Mouse (Mus musculus) mouse embryonic stem cell (cell line): ENCODE measurements around the gene Cacng2.

Experiments used
- in situ Hi-C, 2 experiments: fragments of 300-500 bp; cut with MboI; formaldehyde crosslinking; loops; 1 replicate in 1 of 2; 3 replicates in 1 of 2; pipeline ENCODE4 v1.14.3; 2019 to 2020; ENCODE audit warnings: low sequenced_read_pairs in 2 of 2, low pct_unique_long_range_greater_than_20kb in 1 of 2, mixed read lengths in 1 of 2; ENCODE audit not compliant: unreplicated experiment in 1 of 2

Cacng2 gene

GRCm38 (mm10) chr15:77969940-77970469 lies 149.8 kb downstream of the Cacng2 start:
- in situ Hi-C loops, result no loop called here

GRCm38 (mm10) chr15:77965117-77965528 lies 154.7 kb downstream of the Cacng2 start:
- in situ Hi-C loops, result no loop called here

- in situ Hi-C loops, result no loop called here
Observed at GRCm38 (mm10) chr15:77962447-77962846, 157.4 kb downstream of the Cacng2 start.

GRCm38 (mm10) chr15:77960693-77961092 lies 159.1 kb downstream of the Cacng2 start:
- in situ Hi-C loops, result no loop called here

- in situ Hi-C loops, result no loop called here
Observed at GRCm38 (mm10) chr15:77958071-77958470, 161.8 kb downstream of the Cacng2 start.

- in situ Hi-C loops, result no loop called here
Observed at GRCm38 (mm10) chr15:77957625-77958024, 162.2 kb downstream of the Cacng2 start.

GRCm38 (mm10) chr15:77956404-77956901 lies 163.4 kb downstream of the Cacng2 start, which contains the start of gene Foxred2:
Gene Foxred2 (minus strand): TSS chr15:77956722.
- in situ Hi-C loops, result no loop called here

- in situ Hi-C loops, result no loop called here
Observed at GRCm38 (mm10) chr15:77955440-77956403, 164.1 kb downstream of the Cacng2 start.

GRCm38 (mm10) chr15:77954362-77954761 lies 165.5 kb downstream of the Cacng2 start:
- in situ Hi-C loops, result no loop called here

- in situ Hi-C loops, result no loop called here
Observed at GRCm38 (mm10) chr15:77952921-77953320, 166.9 kb downstream of the Cacng2 start.

- in situ Hi-C loops, result no loop called here
Observed at GRCm38 (mm10) chr15:77949061-77949460, 170.8 kb downstream of the Cacng2 start.

- in situ Hi-C loops, result no loop called here
Observed at GRCm38 (mm10) chr15:77945711-77946110, 174.1 kb downstream of the Cacng2 start.
